ENCODE assay signal across 9 mouse cellular contexts in the genomic region with DNA sequence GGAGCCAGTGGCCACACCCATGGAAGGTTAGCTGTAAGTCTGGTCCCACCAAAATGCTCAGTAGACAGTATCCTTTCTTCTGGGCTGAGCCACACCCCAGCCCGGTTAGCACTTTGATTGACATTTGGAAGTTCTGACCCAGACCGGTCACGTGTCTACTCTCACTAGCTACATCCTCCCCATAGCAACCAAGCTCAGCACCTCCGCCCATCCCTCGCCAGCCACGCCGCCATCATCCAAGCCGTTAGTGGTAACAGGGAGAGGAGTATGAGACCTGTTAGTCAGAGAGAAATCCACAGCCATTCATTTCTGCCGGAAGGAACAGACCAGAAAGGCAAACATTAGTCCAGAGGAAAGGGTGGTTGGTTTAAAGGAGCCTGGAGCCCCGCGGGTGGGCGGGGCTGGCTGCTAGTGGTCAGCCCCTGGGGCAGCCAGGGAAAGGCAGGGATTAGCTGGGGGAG. TPM values are rescaled to one million over a fixed set of nuclear protein-coding genes. Genes with fewer than 3 reads are reported as not detected.
DNase-seq lines count a peak whose midpoint lies in the region; ATAC-seq and TF ChIP-seq lines count a peak whose summit lies in the region.
"Had no signal": no experiment of that assay in that cellular context is flagged by ENCODE, and none has a peak within 500 bp of the region (broad histone marks: within the 10 kb centered on the region; RNA-seq: fewer than 3 reads in every experiment).

No protein-coding gene starts in this region.

- no peak overlapping the region for H3K9ac ChIP-seq in kidney, embryonic 14.5 days (ENCODE audit: low read depth, low read length)
- H3K9ac ChIP-seq in hindbrain, postnatal 0 days (replicated peaks; ENCODE audit: low read length), result 0 out of 2 replicates have a peak overlapping the region, but pooled peaks have one; percentile 3
- peak overlapping the region; percentile 36; the same call in 1 of the 2 replicates for H3K9ac ChIP-seq in midbrain, postnatal 0 days (replicated peaks; ENCODE audit: low read length, poor library complexity, severe bottlenecking)

- 23% methylated on average over 12 of the region's 12 CpGs for WGBS in kidney, embryonic 14.5 days
- WGBS in hindbrain, postnatal 0 days, result 9% methylated on average over 12 of the region's 12 CpGs
- 4% methylated on average over 12 of the region's 12 CpGs for WGBS in midbrain, postnatal 0 days

- peak overlapping the region; percentile 12; the same call in 1 of the 2 replicates for H3K4me3 ChIP-seq in kidney, embryonic 14.5 days (ENCODE audit: low read length)
- no peak overlapping the region for H3K4me3 ChIP-seq in hindbrain, postnatal 0 days (ENCODE audit: low read length)
- H3K4me3 ChIP-seq in midbrain, postnatal 0 days (ENCODE audit: low read depth, low read length), result no peak overlapping the region

- DNase-seq in kidney, adult 18-20 months, result no peak
- peak; percentile 57 for DNase-seq in embryo, embryonic 10.5 days (ENCODE audit: low spot score)
- peak; percentile 63 for DNase-seq in hindbrain, postnatal 0 days (ENCODE audit: low spot score)
- DNase-seq in midbrain, postnatal 0 days (ENCODE audit: low spot score), result peak; percentile 63
- DNase-seq in adrenal gland, postnatal 36 days, result no peak
- no peak for DNase-seq in spleen, postnatal 36 days (ENCODE audit: low spot score in 2 of 2)
- no peak for DNase-seq in urinary bladder, postnatal 4 days (ENCODE audit: low spot score in 2 of 2)

- no peak for ATAC-seq in kidney, embryonic 14.5 days (ENCODE audit: low FRiP score, low TSS enrichment)
- ATAC-seq in hindbrain, postnatal 0 days, result peak; percentile 16; the same call in 1 of the 2 replicates
- peak; percentile 15; the same call in 1 of the 2 replicates for ATAC-seq in midbrain, postnatal 0 days (ENCODE audit: low FRiP score)

- H3K27ac ChIP-seq in kidney, embryonic 14.5 days (ENCODE audit: low read depth, low read length), result peak overlapping the region; percentile 60; the same call in 1 of the 2 replicates
- H3K27ac ChIP-seq in hindbrain, postnatal 0 days, result peak overlapping the region; percentile 49
- peak overlapping the region; percentile 83 for H3K27ac ChIP-seq in midbrain, postnatal 0 days (ENCODE audit: low read depth, low read length)

- TF ChIP-seq CTCF in hindbrain, postnatal 0 days (IDR thresholded peaks at IDR 0.05; ENCODE audit: low read depth), result no peak
- TF ChIP-seq CTCF in midbrain, postnatal 0 days (IDR thresholded peaks at IDR 0.05), result no peak

- peak overlapping the region; percentile 25 for H3K4me2 ChIP-seq in kidney, embryonic 14.5 days (replicated peaks; ENCODE audit: low read depth, low read length)
- H3K4me2 ChIP-seq in hindbrain, postnatal 0 days (ENCODE audit: low read depth, low read length), result peak overlapping the region; percentile 24
- peak overlapping the region; percentile 28; the same call in 1 of the 2 replicates for H3K4me2 ChIP-seq in midbrain, postnatal 0 days (ENCODE audit: low read depth, low read length, poor library complexity, severe bottlenecking)

- H3K9me3 ChIP-seq in kidney, embryonic 14.5 days (ENCODE audit: control insufficient read depth, low read length), result no peaks in the 10 kb centered on the region
- no peaks in the 10 kb centered on the region for H3K9me3 ChIP-seq in hindbrain, postnatal 0 days (ENCODE audit: low read length)
- H3K9me3 ChIP-seq in midbrain, postnatal 0 days (ENCODE audit: low read length), result no peaks in the 10 kb centered on the region

- peaks cover 14% of the 10 kb centered on the region for H3K4me1 ChIP-seq in kidney, embryonic 14.5 days (ENCODE audit: control insufficient read depth, insufficient read depth, low read length)
- peaks cover 21% of the 10 kb centered on the region for H3K4me1 ChIP-seq in hindbrain, postnatal 0 days (ENCODE audit: insufficient read depth, low read length)
- H3K4me1 ChIP-seq in midbrain, postnatal 0 days (ENCODE audit: insufficient read depth, low read length), result peaks cover 27% of the 10 kb centered on the region

- no peaks in the 10 kb centered on the region for H3K36me3 ChIP-seq in kidney, embryonic 14.5 days (ENCODE audit: control insufficient read depth, insufficient read depth, low read length)
- H3K36me3 ChIP-seq in hindbrain, postnatal 0 days (ENCODE audit: insufficient read depth, low read length), result peaks cover 7% of the 10 kb centered on the region; the same call in 1 of the 2 replicates
- H3K36me3 ChIP-seq in midbrain, postnatal 0 days (ENCODE audit: insufficient read depth, low read length), result peaks cover 5% of the 10 kb centered on the region

- H3K27me3 ChIP-seq in kidney, embryonic 14.5 days (ENCODE audit: control insufficient read depth, insufficient read depth, low read length), result no peaks in the 10 kb centered on the region; the same call in 1 of the 2 replicates
- no peaks in the 10 kb centered on the region for H3K27me3 ChIP-seq in hindbrain, postnatal 0 days (ENCODE audit: insufficient read depth, low read length)
- no peaks in the 10 kb centered on the region for H3K27me3 ChIP-seq in midbrain, postnatal 0 days (ENCODE audit: insufficient read depth, low read length)

RNA-seq across cellular contexts. Expression of a gene that starts 37.0 kb away (rescaled TPM):
- 0.83 and 1.4 TPM in 2 replicates for polyA plus RNA-seq in kidney, embryonic 14.5 days (2014; fragmentation: Nextera tagmentation; extraction: Ambion mirVana)
- 0.26 and 1.8 TPM in 2 replicates for total RNA-seq in hindbrain, postnatal 0 days (2014; rRNA removed)
- polyA plus RNA-seq in hindbrain, postnatal 0 days (2015; fragmentation: Nextera tagmentation; extraction: Ambion mirVana), result 1.6 and 2.4 TPM in 2 replicates
- total RNA-seq in midbrain, postnatal 0 days (2014; rRNA removed), result 1.6 and 2.4 TPM in 2 replicates
- polyA plus RNA-seq in midbrain, postnatal 0 days (2015; fragmentation: Nextera tagmentation; extraction: Ambion mirVana), result 2.5 and 2.9 TPM in 2 replicates
- 10 to 100 TPM; 55.5 to 60.8 TPM for total RNA-seq in adrenal gland, postnatal 36 days (2021)
- total RNA-seq: hematopoietic stem cell, adult 5-6 weeks had no signal

RNA-seq across cellular contexts. Expression of a gene that starts 40.3 kb away (rescaled TPM):
- 0.83 and 1.0 TPM in 2 replicates for polyA plus RNA-seq in kidney, embryonic 14.5 days (2014; fragmentation: Nextera tagmentation; extraction: Ambion mirVana)
- total RNA-seq in hindbrain, postnatal 0 days (2014; rRNA removed), result 8.0 and 11.7 TPM in 2 replicates
- polyA plus RNA-seq in hindbrain, postnatal 0 days (2015; fragmentation: Nextera tagmentation; extraction: Ambion mirVana), result 14.2 and 14.6 TPM in 2 replicates
- 7.2 and 11.5 TPM in 2 replicates for total RNA-seq in midbrain, postnatal 0 days (2014; rRNA removed)
- polyA plus RNA-seq in midbrain, postnatal 0 days (2015; fragmentation: Nextera tagmentation; extraction: Ambion mirVana), result 13.1 and 13.2 TPM in 2 replicates
- 1 to 10 TPM; 3.4 to 3.9 TPM for total RNA-seq in adrenal gland, postnatal 36 days (2021)
- total RNA-seq: hematopoietic stem cell, adult 5-6 weeks had no signal

Comparison
In these comparisons a context has a peak if more than half of its experiments do, and no peak if none do; other contexts are left out.
1. DNase-seq: peak in embryo, embryonic 10.5 days (single experiment), hindbrain, postnatal 0 days (single experiment) and midbrain, postnatal 0 days (single experiment); none in kidney, adult 18-20 months (single experiment), adrenal gland, postnatal 36 days (0 of 2), spleen, postnatal 36 days (0 of 2) and urinary bladder, postnatal 4 days (0 of 2).
2. RNA of a gene that starts 37.0 kb away (total RNA-seq): 55.5 to 60.8 TPM in adrenal gland, postnatal 36 days; 1.6 to 2.4 TPM in midbrain, postnatal 0 days and 0.26 to 1.8 TPM in hindbrain, postnatal 0 days; every median in the first group is over 10 times any median in the second.
3. Peak in every context shown above with its lines, with median percentiles within 50 percentile points of each other: H3K27ac ChIP-seq and H3K4me2 ChIP-seq.